Mouse (Mus musculus) cerebellum, adult 2 months (tissue): ENCODE data around the gene Dclk2.

Experiments used
- CTCF ChIP-seq: fragments of 200-500 bp; IDR thresholded peaks from 2 replicates; pipeline ENCODE4 v1.5.1; 2011; ENCODE audit warnings: low read depth, mild to moderate bottlenecking, control low read depth, low read length, moderate library complexity, borderline replicate concordance; ENCODE audit not compliant: insufficient read depth
- POLR2A ChIP-seq: fragments of 200-500 bp; IDR thresholded peaks from 2 replicates; pipeline ENCODE4 v1.6.1; 2011; ENCODE audit warnings: low read length, control low read depth, borderline replicate concordance; ENCODE audit not compliant: insufficient read depth

- no peak for TF ChIP-seq POLR2A
- no peak for TF ChIP-seq CTCF
Measured at GRCm38 (mm10) chr3:86810908-86811307, 109.7 kb downstream of the Dclk2 start.
